Mouse (Mus musculus) lung, postnatal 36 days (tissue): ENCODE data around the gene Mysm1.
A peak's percentile ranks its signal among the peaks of the same experiment; 100 is the strongest.

Experiments
- DNase-seq: peaks from one replicate; pipeline ENCODE4 v3.0.0; 2022; ENCODE audit warnings: mixed read lengths

Mysm1 gene

GRCm38 (mm10) chr4:94978590-94979499 is at the start of gene Mysm1:
Mysm1 (minus strand) TSS chr4:94979100.
- peak; percentile 95 for DNase-seq

GRCm38 (mm10) chr4:95025847-95026600 is 47.1 kb upstream of the Mysm1 start:
- DNase-seq = no peak

- no peak for DNase-seq
Measured at GRCm38 (mm10) chr4:95023350-95023953, 44.6 kb upstream of the Mysm1 start.

GRCm38 (mm10) chr4:95021649-95022637 is 43.0 kb upstream of the Mysm1 start:
- peak; percentile 19 for DNase-seq

- DNase-seq = no peak
Measured at GRCm38 (mm10) chr4:95020201-95020600, 41.3 kb upstream of the Mysm1 start.

GRCm38 (mm10) chr4:95018221-95018620 is 39.3 kb upstream of the Mysm1 start:
- DNase-seq = no peak

- DNase-seq = no peak
Measured at GRCm38 (mm10) chr4:95012706-95013105, 33.8 kb upstream of the Mysm1 start.

GRCm38 (mm10) chr4:95012256-95012655 is 33.4 kb upstream of the Mysm1 start:
- DNase-seq = no peak

- peak; percentile 85 for DNase-seq
Measured at GRCm38 (mm10) chr4:95008175-95009057, 29.5 kb upstream of the Mysm1 start.

GRCm38 (mm10) chr4:95007759-95008158 is 28.9 kb upstream of the Mysm1 start:
- no peak for DNase-seq

GRCm38 (mm10) chr4:95005251-95005830 is 26.4 kb upstream of the Mysm1 start:
- DNase-seq = no peak

GRCm38 (mm10) chr4:95001043-95001775 is 22.3 kb upstream of the Mysm1 start:
- DNase-seq = no peak

GRCm38 (mm10) chr4:95000147-95000546 is 21.2 kb upstream of the Mysm1 start:
- no peak for DNase-seq

GRCm38 (mm10) chr4:94999249-94999648 is 20.3 kb upstream of the Mysm1 start:
- peak; percentile 35 for DNase-seq

- DNase-seq = no peak
Measured at GRCm38 (mm10) chr4:94995862-94996261, 17.0 kb upstream of the Mysm1 start.

GRCm38 (mm10) chr4:94990204-94990603 is 11.3 kb upstream of the Mysm1 start:
- no peak for DNase-seq

GRCm38 (mm10) chr4:94987725-94988124 is 8.8 kb upstream of the Mysm1 start:
- DNase-seq = no peak

- no peak for DNase-seq
Measured at GRCm38 (mm10) chr4:94979500-94979915, 608 bp upstream of the Mysm1 start.

- no peak for DNase-seq
Measured at GRCm38 (mm10) chr4:94973321-94973720, 5.6 kb downstream of the Mysm1 start.

- DNase-seq = no peak
Measured at GRCm38 (mm10) chr4:94952773-94953172, 26.1 kb downstream of the Mysm1 start.
